Mouse (Mus musculus): Measurements from ENCODE around the gene Nuak2.
"Not testable (repeated sequence)": the region's sequence is repeated elsewhere in the genome, so short reads cannot be mapped to it uniquely, and the experiment has no call there.

Nuak2 gene

DNA sequence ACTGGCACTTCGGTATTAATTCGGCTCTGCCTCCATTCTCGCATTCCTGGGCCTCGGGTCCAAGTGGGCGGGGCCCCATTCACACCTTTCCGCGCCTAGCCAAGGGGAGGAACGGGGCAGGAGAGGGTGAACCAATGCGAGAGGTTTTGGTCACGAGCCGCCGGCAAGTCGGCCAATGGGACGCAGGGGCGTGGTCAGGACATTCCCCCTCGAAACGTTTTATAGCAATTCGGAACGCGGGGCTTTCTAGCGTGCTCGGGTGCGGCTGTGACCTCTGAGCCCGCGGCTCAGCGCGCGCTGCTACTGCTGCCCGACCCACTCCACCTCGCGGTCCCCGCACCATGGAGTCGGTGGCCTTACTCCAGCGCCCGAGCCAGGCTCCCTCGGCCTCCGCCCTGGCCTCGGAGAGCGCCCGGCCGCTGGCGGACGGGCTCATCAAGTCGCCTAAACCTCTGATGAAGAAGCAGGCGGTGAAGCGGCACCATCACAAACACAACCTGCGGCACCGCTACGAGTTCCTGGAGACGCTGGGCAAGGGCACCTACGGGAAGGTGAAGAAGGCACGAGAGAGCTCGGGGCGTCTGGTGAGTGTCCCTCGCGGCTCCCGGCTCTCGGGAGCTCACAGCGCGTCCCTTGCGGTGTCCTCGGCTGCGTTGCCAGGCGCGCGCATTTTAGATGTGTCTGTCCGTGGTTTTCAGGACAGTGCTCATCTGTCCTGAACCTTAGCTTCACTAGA lies at the start of gene Nuak2:
Nuak2 (plus strand) TSS at position 238 of the 736 bp plus-strand sequence.
- DNase-seq (ENCODE audit: low read depth) = peak; percentile 77

DNA sequence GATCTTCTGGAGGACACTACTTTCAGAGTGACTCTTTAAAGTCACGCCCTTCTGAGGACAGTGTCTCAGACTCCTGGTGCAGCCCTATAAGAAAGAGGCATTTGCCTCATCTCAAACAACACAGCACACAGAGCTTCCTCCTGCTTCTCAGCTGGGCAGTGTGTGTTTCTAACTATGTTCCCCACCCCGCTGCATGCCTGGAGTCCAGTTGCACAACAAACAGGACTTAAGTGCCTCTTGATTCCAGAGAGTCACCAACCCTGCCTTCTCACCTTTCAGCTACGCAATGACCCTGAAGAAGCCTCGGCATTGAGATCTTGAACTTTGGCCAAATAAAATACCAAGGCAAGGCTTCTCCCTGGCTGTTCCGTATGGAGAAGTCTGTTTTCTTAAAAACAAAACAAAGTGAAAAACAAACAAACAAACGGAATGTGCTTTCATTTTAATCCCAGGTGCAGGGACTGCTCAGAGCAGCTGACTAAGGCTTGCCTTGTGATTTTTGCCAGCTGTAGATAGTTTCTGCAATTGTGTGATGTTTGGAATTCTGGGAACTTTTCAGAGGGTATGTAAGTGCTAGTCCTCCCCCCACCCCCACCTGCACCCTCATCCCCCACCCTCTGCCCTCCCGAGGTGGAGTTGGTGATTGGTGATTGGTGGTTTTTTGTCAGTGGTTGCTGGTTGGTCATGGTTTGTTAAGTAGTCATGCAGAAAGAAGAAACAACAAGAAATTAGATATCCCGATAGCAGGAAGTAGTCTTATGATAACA lies 49.0 kb upstream of the Nuak2 start:
- no peak for DNase-seq (ENCODE audit: low read depth)

DNA sequence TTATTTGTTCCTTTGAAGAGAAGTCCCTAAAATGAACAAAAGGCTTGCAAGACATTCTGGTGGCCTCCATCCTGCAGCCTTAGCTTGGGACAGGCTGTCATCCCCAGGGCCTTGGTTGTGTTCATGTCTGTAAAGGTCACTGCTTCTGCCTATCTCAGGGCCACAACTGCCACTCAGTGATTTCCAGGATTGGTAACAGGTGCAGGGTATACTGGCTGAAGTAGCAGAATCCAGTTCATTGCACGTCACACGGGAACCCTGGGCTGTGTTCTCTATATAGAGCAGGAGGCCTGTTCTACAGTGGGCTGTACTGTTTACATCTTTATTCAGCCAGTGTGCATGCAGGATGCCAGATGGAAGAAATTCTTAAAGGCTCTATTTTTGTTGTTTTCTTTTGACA lies 48.0 kb upstream of the Nuak2 start:
- no peak for DNase-seq (ENCODE audit: low read depth)

DNA sequence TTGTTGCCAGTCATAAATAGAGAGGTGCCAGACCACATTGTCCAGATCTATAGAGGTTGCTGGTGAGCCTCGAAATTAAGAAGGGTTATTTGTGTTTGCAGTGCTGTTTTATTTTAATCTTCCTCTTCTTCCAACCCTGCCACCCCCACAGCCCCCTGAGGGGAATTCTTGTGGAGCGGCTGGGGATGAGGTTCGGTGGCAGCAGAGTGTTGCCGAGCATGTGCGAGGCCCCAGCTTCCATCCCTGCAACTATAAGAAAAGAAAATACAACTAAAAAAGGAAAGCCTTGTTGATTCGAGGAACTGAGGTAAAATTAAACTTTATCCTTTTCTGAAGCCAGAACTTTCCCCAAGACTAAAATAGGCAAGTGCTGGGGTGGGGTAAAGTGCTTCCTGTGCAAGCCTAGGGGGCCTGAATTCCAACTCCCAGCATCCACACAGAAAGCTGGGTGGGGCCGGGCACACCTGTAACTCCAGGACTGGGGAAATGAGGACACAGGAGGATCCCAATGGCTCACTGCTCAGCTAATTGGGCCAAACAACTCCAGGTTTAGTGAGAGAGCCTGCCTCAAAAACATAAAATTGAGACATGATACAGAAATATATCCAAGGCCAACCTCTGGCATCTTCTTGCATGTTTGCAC lies 47.4 kb upstream of the Nuak2 start:
- DNase-seq (ENCODE audit: low read depth) = no peak

DNA sequence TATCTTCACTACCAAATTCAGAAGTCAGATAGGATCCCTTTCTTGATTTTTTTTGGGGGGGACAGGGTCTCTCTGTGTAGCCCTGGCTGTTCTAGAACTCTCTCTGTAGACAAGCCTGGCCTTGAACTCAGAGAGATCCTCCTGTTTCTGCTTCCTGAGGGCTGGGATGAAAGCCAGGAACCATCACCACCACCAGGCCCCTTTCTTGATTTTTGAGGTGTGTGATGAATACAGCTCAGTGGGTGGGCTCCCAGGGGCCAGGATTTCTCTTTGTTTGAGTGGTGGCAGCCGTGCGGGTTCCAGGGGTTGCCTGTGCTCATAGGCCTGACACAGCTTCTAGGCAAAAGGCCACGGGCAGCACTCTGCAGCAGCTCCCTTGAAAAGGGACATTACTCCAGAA lies 44.7 kb upstream of the Nuak2 start:
- DNase-seq (ENCODE audit: low read depth) = no peak

DNA sequence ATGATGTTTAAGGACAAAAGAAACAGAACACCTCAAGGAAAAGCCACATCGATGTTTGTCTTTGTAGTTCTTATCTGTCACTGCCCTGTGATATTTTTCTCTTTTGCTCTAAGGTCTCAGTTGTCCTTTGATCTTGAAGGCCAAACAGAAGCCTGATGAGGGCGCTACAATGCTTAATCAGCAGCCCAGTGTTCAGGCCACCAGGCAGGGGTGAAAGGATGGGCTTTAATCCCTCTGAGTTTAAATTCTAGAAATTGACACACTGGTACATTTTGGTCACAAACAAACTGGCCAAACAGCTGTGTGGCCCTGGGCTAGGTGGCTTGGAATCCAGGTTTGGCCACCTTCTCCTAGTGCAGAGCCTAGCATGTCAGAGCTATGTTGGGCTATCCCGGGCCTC lies 39.2 kb upstream of the Nuak2 start:
- no peak for DNase-seq (ENCODE audit: low read depth)

DNA sequence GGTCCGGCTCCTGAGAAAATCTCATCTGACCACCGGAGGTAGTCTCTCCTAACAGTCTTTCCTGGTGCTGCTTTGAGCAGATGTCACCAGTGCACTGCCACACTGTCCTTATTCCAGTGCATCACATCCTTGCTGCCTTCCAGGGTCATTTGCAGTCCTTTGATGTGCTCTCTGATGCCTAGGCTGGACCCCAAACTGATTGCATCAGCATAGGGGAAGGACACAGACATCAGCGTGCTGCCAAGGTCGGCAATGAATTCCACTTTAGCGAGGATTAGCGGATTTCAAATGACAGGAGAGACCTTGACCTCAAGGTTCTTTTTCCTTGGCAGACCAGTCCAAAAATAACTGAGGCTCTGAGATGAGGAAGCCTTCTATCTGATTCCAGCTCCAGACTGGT lies 38.8 kb upstream of the Nuak2 start:
- no peak for DNase-seq (ENCODE audit: low read depth)

DNA sequence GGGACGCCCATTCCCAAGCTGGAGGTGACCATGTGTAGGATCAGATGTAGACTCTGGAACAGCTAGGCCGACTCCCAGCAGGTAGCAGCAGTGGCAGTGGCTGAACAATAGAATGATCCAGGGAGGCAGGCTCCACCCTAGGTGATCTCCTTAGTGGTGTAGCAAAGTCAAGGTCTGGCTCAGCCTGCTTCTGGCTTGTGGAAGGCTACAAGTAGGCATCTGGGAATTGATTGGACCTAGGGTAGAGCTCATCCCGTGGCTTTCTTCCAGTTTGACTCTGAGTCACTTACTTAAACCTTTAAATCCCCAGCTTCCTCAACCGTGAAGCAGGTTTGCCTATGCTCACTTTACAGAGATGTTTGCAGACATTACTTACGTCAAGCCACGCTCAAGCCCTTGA lies 35.3 kb upstream of the Nuak2 start:
- DNase-seq (ENCODE audit: low read depth) = not testable (repeated sequence)

DNA sequence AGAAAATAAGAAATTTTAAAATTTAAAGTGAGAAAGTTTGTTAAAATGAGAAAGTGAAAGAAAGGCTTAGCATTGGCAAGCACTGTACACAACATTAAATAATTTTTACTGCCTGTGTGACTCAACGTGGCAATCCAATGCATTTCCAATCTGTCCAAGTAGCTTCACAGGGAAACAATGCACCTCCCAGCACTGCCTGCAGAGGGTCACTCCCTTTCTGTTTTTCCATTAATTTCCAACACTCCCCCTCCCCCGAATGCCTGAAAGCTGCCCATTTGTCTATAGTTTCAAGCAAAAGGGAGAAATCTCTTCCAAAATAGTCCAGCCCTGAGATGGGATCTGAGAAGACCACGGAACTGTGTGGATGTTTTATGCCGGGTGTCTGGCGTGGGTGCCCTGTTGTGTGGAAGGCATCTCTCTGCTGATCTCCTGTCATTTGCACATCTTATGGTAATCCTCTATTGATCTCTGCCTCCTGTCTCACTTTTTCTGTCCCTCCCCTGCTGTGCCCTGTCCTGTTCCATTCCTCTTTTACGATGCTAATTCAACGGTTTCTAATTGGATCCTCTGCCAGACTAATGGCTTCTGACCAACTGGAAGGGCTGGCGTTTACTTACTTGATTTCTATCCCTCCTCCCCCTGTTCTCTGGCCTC lies 34.3 kb upstream of the Nuak2 start:
- DNase-seq (ENCODE audit: low read depth) = no peak

DNA sequence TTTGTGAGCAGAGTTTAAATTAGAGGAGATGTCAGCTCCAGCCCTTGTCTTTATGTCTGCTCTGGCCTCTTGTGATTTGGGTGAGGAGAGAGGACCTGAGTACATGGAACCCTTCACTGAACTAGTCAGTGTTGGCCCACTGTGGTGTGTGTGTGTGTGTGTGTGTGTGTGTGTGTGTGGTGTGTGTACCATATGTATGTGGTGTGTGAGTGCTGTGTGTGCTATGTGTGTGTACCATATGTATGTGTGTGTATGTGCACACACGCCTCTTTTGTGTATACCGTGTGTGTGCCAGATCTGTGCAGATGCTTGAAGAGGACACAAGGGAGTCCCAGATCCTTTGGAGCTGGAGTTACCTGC lies 33.8 kb upstream of the Nuak2 start:
- no peak for DNase-seq (ENCODE audit: low read depth)

DNA sequence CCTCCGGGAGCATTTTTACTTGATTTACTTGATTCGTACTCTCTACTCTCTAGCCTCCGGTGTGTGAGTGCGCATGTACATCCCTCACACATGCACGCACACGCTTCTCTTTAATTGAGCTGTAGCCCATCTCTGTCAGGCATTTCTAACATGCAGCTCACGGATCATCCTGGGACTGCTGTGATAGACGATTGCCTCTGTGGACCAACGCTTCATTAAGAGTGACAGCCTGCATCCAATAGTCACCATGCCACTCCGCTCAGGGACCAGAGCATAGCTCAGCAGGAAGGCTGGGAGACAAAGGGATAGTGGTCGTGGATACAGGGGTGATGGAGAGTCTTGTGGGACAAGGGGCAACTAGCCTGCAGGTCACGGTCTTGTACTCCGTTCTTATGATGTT lies 32.9 kb upstream of the Nuak2 start:
- DNase-seq (ENCODE audit: low read depth) = no peak

DNA sequence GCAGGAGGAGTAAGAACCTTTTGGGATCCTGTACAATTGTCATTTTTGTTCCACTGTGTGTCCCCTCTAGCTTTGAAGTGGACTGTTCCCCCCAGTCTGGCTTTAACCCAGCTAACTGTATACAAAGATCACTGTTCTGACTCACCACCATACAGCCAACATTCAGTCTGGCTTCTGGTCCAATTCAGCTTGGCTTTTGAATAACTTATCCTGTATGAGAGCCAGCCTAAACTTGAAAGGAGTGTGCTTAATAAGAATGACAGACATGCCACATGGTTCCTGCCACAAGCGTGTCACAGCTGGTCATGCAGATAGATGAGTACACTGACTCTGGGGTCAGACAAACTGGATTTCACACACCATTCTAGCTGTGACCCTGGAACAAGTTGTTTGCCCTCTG lies 29.2 kb upstream of the Nuak2 start:
- DNase-seq (ENCODE audit: low read depth) = no peak

DNA sequence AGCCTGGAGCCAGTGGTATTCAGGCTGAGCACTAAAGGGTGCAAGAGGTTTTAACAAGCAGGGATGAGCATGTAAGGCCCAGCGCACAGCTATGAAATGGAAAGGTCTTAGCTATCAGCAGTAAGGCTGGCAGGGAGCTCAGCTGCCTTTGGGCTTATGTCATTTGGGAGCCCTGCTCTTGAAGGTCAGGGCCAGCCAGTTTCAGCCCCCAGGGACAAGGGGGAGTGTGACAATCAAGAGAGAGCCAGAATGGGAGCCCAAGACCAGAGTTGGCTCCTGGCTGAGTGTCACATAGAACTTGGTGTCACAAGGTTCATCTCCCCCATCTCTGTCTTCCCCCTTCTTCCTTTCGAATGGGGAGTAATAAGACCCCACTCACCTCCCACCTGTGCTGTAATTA lies 28.5 kb upstream of the Nuak2 start:
- DNase-seq (ENCODE audit: low read depth) = no peak

DNA sequence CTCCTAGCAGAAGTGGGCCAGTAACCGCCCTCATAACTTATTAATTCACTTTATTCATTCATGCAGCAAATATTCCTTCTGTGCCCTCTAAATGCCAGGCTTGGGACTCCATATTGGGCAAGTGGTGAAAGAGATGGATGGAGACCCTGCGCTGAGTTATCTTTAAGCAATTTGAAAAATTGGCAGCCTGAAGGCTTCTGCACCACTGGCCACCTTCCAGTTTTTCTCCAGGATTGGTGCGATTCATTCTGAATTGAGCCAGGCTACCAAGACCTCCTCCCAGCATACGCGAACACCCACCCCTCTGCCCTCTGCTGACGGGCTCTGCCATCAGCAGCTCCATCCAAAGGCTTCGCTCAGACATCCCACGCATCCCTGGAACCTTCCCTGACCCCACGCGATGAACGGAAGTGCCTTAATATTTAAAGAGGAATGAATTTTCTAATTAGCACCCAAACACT lies 27.9 kb upstream of the Nuak2 start:
- no peak for DNase-seq (ENCODE audit: low read depth)

DNA sequence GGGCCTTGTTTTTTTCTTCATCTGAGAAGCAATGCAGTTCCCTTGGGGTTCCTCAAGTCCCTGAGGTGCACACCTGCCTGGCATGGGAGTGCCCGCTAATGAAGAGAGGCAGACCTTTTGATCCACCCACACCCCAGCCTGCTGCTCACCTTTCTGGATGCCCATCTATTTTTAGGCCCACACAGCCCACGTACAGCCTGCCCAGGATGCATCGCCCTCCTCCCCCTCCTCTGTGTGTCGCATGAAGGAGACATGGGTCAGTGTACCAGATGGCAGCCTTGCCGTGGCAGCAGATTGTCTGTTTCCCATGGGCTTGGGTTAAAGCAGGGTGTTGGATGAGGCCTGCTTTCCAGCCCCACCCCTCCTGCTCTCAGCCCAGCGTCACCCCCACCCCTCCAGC lies 26.0 kb upstream of the Nuak2 start:
- no peak for DNase-seq (ENCODE audit: low read depth)

DNA sequence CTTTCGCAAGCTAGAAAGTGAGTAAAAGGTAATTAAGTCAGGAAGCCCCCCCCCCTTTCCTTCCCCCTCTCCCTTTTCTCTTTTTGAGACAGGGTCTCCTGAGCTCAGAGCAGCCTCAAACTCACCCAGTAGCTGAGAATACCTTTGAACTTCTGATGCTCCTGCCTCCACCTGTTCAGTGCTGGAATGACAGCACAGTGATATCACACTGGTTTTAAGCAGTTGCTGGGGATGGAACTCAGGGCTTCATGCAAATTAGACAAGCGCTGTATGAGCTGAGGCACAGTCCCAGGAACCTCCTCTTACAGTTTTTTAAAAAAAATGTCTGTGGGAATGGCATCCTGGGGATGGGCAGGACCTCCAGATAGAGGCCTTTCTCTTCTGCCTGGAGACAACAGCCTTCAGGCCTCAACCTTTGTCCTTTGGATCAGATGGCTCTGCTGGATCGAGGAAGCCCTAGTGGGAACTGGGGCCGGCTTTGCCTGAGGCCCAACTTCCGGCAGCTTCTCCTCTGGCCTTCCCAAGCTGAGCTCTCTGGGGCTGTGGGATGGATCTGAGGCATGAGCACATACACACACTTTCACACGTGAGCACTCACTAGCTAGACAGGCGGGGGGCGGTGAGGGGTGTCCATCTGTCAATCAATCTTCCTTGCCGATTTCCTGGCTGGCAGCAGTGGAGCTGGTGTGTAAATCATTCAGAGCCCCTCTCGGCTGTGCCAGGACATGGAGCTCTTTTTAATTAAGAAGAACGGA lies 24.8 kb upstream of the Nuak2 start:
- no peak for DNase-seq (ENCODE audit: low read depth)

DNA sequence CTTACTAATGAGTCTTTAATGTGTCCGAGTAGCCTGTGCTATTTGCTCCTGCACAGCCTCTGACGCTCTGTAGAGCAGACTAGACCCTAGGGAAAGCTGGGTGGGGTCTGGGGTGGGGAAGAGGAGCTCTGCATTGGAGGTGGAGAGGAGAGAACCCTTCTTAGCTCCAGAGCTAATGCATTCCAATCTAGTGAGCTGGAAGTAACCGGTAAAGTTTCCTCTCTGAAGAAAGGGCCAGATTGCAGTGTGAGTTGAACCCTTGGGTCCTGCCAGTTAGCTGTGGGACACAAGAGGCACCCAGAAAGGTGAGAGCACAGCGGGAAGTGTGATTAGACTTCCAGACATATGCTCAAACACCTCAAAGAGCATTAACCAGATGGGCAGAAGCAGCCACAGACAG lies 24.2 kb upstream of the Nuak2 start:
- DNase-seq (ENCODE audit: low read depth) = no peak

DNA sequence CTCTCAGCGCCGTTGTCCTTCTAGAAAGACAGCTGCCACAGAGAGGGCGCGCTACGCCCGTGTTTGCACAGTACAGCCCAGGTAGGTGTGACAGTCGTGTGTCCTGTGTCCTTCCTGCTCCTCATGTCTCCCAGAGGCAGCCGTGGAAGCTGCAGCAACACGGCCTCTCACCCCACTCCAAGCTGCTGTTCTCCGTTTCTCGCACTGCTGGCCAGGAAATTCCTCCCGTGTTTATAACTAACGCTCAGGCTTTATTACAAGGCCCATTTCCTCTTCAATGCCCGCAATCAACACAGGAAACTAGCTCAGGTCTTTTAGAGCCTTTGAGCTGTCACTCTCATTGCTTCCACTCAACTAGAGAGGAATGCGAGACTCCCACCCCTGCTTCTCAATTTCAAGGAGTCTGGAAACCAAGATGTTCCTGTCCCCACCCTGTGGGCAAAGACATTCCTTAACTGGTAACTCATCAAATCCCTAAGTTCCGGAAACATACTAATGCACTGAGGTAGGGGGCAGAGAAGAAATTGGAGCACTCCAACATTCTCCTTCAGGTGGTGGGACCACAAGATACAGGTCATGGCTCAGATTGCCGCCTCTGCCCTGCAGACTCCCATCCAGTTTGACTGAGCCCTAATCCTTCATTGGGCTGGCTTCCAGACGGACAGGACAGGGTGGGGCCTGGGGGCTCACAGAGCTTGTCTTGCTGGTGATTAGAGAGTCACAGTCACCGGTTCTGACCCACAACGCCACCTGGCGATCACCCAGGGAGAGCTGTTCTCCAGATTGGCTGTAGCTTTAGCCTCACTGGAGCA lies 23.4 kb upstream of the Nuak2 start:
- DNase-seq (ENCODE audit: low read depth) = no peak

DNA sequence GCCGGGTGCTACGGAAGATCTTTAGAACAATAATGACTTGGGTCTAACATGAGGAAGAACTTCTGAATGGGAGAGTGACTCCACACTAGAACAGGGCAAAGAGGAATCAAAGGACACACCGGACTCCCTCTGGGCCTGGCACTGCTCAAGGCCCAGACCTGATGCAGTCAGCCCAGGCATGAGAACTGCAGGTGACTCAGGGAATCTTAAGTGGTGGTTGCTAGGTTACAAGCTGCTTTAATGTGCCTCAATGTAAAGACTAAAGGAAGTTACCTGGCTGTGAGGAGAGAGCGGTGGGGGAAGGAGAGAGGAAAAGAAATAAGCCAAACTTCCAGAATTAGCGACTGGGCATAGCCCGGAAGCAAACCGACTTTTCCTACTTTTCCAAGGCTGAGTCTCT lies 20.4 kb upstream of the Nuak2 start:
- no peak for DNase-seq (ENCODE audit: low read depth)

DNA sequence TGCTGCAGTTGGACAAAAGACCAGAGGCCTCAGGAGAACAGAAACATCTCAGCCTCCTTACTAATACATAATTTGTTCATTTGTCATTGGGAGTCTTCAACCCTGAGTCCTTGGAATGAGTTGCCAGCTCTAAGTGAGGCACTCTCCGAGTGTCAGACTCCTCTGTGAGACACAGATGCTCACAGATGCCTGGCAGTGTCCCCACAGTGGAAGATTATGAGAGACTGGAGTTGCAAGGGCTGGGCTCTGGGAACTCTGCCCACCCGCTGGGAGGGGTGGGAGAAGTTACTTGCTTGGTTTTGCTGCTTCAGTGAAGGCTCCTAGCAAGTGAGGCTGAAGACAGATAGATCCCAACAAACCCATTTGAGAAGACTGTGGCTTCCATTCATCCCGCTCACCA lies 19.9 kb upstream of the Nuak2 start:
- DNase-seq (ENCODE audit: low read depth) = no peak

DNA sequence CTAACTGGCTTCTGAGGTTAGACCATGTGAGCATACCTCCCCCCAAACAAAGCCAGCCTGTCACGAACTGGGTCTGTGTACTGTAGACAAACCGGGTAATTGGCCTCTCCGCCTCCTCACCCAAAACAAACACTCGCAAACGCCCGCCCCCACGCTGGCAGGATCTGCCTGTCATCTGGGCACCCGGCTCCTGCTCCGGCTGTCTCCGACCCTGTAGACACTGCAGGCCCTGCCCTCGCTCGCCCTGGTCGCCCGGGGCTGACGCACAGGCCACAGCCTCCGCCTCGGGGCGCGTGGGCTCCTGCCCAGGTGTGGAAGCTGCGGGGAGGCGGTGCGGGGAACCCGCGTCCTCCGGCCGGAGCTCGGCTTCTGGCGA lies 17.5 kb upstream of the Nuak2 start, which contains the start of gene Klhdc8a:
Klhdc8a (plus strand) TSS at position 202 of the 376 bp plus-strand sequence.
- no peak for DNase-seq (ENCODE audit: low read depth)
